Mouse (Mus musculus) thymus, adult 2 months (tissue): ENCODE results near the gene Dnah14.

Experiments
- CTCF ChIP-seq: fragments of 200-500 bp; IDR thresholded peaks from 2 replicates; pipeline ENCODE4 v1.5.1; 2012; ENCODE audit warnings: mild to moderate bottlenecking, control low read depth, low read length, moderate library complexity, borderline replicate concordance; ENCODE audit not compliant: control insufficient read depth, poor library complexity, insufficient read depth; ENCODE audit errors: extremely low read depth
- POLR2A ChIP-seq: fragments of 200-500 bp; IDR thresholded peaks from 2 replicates; pipeline ENCODE4 v1.6.1; 2012; ENCODE audit warnings: mild to moderate bottlenecking, low read length, control low read depth, moderate library complexity; ENCODE audit not compliant: control insufficient read depth, poor library complexity, insufficient read depth; ENCODE audit errors: extremely low read depth

DNA sequence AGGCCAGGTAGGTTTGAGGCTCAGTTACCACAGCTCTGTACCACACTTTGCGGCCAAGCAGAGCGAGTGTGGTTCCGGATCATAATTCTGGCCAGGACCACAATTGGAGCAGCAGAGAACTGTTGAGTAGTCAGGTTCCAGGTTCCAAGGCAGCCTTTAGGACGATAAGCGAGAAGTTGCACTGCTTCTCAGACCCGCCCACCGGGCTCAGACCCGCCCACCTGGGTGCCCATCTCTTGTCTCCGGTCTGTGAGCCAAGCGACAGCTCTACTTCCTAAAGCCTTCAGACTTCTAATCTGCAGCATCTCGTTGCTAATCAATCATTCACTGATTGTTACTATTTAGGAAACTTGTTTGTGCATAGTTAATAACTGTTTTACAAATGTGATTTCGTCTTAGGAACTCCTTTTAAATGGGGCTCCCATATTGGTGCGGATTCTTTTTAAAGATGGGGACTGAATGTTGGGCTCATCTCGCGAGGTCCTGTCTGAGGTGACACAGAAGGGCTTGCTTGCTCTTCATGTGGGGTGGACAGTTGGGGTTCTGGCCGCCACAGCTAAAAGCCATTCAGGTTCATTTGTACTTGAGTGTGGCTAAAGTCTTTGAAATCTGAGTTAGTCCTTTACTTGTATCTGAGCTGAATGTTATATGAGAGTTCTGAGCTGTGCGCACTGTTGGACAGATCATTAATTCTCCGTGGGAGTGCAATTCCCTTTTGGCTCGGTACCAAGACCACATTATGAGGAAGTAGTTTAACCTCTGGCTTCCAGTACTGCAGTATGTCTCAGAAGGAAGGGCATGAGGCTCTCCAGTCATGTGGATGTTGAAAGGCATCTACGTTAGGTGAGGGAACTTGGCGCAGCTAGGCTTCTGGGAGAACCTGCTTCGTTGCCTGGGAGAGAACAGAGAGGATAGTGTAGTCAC, 36.3 kb upstream of the Dnah14 start:
- TF ChIP-seq CTCF = no peak
- TF ChIP-seq POLR2A = no peak
